Mouse (Mus musculus) mouse trophoblast stem cell (cell line): ENCODE measurements around the gene Myt1.
"Not testable (repeated sequence)": the region's sequence is repeated elsewhere in the genome, so short reads cannot be mapped to it uniquely, and the experiment has no call there.

Source experiments
- in situ Hi-C, 2 experiments: fragments of 300-500 bp; cut with MseI, MboI; formaldehyde crosslinking; loops; 2 replicates in 1 of 2; 3 replicates in 1 of 2; pipeline ENCODE4 v1.15.1; 2025

The Myt1 gene

DNA sequence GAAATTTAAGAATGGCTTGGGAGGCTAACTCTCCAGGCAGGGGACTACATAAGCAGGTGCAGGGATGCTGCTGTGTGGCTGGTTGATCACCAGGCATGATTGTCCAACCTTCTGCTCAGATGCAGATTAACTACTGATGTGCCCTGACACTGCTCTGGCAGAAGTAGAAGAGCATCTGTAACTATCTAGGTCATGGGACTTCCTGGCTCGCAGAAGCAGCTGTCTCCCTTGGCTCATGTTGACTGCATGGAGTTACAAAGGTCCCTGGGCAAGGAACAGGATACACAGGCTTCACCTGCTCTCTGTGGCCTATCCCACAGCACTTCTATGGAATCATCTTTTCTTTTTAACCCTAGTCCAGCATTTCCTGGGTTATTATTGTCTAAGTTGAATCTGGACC, 12.7 kb downstream of the Myt1 start:
- in situ Hi-C loops: no loop called here

DNA sequence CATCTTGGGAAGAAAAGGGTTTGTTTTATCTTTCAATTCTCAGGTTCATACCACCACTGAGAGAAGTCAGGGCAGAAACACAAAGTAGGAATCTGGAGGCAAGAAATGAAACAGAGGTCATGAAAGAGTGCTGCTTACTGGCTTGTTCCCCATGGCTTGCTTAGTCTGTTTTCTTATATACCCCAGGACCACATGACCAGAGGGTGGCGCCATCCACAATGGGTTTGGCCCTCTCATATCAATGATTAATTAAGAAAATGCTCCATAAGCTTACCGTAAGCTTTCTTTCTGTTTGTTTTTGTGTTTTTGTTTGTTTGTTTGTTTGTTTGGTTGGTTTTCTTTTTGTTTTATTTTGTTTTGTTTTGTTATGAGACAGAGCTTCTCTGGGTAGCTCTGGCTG, 14.6 kb downstream of the Myt1 start:
- in situ Hi-C loops: no loop called here

DNA sequence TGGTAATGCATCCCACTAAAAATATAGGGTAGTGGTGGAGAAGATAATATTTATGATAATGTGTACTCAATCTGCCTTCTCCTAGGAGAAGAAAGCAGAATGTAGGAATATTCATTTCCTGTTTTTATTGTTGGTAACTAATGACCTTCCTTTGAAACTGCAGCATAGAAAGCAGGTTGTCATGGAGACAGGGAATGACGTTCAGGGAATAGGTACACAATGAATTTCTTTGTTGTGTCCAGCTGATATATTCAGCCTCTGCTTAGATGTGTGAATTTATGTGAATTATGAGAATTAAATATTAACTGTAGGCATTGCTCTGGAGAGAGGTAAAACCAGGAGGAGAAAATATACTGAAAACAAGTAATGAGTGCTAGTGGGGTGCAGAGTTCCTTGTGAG, 18.3 kb downstream of the Myt1 start:
- in situ Hi-C loops: no loop called here

DNA sequence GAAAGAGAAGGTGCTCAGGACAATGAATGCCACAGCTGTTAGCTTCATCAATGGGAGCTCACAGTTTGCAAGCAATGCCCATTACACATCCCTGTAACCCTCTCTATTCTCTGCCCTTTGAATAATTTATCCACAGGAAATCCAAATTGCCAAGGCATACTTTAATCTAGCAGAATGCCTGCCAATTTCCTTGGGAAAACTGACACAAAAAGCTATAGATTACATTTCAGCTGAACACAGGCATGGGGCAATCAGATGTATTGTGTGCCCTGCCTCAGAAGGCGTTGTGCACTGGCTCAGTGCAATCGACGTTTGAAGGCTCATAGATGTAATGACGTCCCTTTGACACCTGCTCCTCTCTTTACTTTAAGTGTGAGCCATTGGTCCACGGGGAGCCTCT, 24.7 kb downstream of the Myt1 start:
- in situ Hi-C loops: no loop called here

DNA sequence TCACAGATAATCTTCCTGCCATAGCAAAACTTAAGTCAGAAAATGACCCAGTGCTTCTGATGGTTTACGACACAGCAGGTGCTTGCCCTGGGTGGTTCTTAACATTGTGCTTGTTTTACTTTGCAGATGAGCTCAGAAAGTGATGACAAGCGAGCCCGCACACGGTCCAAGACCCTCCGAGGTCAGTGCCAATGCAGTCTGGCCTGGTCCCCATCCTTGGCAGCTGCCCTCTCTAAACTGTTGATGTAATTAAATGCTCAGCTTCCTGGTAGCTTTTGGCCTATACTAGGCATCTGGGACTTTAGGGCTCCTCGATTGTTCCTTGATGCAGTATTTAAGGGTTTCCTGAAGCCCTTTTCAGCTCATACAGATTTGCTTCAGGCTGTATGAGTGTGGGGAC, 26.3 kb downstream of the Myt1 start:
- in situ Hi-C loops: no loop called here

DNA sequence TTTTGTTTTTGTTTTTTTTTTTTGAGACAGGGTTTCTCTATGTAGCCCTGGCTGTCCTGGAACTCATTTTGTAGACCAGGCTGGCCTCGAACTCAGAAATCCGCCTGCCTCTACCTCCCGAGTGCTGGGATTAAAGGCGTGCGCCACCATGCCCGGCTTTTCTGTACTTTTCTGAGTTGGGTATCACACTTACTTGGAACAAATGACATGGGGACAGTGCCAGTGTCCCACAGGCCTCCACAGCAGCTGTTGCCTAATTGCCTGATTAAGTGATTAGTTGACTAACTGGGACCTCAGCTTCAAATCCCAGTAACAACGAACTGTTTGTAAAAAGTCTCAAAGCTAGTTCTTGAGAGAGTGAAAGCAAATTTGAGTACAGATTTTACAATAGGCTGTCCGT, 30.1 kb downstream of the Myt1 start:
- in situ Hi-C loops: not testable (repeated sequence)

DNA sequence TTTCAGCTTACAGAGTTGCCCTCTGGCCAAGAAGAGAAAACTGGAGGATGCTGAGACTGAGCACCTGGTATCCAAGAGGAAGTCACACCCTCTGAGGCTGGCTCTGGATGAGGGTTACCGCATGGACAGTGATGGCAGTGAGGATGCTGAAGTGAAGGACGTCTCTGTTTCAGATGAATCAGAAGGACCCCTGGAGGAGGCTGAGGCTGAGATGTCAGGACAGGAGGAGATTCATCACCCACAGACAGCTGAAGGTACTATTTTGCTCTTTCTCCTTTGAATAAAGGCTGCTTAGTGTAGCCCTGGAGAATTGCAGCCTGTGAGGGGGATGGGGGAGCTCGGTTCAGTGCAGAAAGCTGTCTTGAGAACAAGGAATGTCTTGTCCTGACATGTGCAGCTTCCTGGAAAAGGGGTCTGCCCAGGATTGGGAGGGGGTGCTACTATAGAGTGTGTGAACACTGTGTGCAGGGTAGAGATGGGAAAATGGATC, 32.6 kb downstream of the Myt1 start:
- in situ Hi-C loops: no loop called here

DNA sequence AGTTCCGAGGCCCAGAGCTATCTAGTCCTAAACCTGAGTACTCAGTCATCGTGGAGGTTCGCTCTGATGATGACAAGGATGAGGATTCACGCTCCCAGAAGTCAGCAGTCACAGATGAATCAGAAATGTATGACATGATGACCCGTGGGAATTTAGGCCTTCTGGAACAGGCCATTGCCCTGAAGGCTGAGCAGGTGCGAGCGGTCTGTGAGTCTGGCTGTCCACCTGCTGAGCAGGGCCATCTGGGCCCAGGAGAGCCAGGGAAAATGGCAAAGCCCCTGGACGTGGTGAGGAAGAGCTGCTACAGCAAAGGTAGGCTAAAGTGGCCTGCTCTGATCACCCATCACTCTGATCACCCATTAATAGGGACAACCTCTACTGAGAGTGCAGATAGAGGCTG, 34.5 kb downstream of the Myt1 start:
- in situ Hi-C loops: no loop called here

DNA sequence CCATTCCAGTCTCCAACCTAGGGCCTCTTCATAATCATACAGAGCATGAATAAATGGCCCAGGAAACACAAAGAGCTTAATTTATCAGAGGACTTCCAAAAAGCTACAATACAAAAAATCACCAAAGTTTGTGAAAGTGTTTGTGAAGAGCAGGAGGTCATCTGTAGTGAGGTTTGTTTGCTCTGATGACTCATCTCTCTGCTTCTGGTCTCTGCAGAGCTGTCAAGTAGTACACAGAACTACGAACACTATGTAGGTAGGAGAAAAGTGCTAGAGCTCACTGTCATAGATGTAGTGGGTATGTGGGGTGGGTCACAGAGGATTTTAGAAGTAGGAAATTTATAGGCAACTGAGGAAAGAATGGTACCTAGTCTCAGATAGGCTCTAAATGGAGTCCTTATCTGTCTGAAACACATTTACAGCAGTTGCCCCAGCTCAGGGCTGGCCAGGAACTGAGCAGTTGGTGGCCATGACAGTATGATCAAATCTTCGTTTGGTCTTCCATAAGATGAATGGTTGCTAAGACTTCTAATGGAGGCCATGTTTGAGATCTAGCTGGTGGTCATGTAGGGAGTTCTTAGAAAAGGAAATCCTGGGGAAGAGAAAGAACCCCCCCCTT, 66.0 kb downstream of the Myt1 start:
- in situ Hi-C loops: no loop called here

DNA sequence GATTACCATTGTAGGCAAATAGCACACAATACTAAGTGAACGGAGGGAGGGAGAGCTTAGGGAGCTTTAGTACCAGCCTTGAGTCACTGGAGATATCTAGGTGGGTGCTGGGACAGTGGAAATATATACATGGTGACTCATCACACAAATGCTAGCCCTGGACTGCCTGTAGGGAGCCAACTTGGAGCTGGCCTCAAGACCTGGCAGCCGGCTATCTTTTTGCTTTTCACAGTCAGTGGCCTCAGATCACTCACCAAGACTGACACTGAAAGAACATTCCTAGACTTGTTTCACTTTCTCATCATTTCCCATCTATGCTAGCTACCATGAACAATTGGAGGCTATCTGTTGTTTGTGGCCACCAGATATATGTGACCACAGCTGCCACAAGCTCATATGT, 69.6 kb downstream of the Myt1 start:
- in situ Hi-C loops: no loop called here

DNA sequence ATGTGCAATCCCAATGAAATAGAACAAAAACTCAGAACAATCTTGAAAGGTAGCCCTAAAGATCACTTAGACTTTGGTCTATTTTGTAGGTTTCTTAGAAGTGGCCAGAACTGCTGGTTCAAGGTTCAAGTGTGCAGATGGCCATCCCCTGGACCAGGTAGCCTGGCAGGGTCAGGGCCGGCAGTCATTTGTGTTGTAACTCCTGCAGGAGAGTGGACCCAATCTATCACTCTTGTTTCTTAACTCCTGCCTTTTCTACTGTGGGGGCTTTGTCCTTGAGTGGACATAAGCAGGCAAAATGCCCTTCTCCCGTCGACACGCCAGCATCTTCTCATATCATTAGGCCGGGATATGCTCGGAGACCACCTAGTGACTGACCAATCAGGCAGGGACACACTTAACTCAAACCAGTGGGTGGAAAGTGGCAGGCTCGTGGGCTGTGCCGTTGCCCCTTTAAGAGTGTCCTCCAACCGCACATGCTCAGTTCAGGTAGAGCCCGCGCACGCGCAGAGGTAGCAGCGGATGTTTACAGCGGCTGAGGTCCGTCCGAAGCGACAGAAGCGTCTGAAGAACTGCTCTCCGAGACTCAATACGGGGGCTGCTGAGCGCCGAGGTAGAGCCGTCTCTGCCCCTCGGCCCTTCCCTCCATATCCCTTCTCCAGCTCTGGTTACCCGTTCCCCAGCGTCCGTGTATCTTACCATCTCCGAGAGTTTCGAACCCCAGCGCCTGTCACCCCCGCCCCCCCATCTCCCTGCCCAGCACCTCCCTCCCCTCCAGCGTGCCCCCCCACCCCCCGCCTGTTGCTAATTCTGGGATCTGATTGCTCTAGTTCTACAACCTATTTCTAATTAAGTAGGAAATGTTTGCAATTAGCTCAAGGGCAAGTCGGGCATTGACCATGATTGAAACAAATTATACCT, 74.5 kb downstream of the Myt1 start, which contains the start of gene Pcmtd2:
Gene Pcmtd2 (plus strand): TSS at position 483 of the 921 bp plus-strand sequence.
- in situ Hi-C loops: no loop called here

DNA sequence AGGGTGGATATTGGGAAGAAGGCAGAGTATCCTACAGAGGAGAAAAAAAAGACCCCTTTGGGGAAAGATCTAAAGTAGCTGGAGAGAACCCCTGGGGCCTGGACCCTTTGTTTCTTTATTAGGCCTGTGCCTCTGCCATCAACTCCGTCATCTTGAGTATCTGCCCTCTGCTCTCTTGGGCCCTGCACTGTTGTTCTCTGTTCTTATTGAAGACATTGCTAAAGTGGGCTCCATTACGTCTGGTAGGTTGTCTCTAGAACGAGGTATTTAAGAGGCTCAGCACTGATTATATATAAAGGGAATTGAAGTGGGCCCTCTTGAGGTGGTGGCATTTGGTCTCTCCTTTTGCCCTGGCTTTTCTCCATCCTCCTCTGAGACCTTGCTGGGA, 75.2 kb downstream of the Myt1 start:
- in situ Hi-C loops: no loop called here

DNA sequence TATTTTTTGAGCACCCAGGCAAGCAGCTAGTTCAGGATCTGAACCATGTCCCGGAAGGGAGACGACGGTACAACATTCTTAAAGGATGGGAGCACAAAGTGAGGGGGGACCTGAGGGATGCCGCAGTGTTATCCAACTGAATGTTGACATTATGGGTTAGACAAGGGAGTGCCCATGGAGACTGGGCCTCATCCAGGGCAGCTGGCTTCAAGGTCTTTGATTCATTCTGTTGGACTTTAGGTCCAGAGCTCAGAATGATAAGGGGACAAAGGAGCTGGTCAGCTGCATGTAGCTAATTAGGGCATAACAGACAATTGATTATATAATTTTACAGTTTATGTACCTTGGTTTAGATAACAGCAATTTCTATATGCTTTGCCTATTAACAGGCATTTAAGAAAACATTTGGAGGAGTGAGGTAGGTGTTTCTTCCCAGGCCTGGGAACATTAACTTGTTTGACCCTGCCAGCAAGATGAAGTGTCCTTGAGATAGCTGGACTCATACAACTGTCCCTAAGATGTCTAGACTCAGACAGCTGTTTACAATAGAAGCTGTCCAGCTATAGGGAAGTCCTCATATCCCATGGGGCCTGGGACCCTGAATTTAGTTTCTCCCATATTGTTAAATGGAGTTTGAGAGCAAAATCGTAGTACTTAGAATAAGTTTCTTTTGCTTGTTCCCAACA, 82.7 kb downstream of the Myt1 start:
- in situ Hi-C loops: no loop called here

DNA sequence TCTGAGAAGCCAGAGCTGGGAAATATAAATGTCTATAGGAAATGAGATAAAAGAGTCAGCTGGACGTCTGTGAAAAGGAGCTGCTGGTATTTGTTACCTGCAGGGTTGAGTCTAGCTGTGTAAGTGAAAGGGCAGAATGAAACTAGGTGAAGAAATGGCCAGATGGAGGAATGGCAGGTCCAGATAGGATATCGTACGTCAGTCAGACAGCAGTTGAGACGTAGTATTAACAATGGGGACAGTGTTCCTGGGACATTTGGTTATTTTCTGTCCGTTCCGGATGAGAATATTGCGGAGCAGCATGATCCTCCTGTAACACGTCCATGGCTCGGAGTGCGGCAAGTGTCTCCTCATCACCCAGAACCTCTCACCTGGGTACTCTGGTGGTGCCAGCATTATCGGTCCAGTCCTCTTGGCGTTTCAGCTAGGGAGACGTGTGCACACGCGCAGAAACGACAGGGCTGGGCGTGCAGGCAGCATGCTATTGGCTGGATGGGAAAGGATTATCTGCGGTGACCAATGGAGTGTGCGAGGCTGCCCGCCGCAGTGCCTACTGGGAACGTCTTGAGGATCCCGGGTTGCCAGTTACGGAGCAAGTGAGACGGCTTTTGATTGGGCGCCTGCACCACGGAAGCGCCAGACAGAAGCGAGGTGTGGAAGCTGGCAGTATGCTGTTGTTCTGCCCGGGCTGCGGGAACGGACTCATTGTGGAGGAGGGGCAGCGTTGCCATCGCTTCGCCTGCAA, 100.8 kb downstream of the Myt1 start, which contains the start of gene Polr3k:
Gene Polr3k (plus strand): TSS at position 547 of the 745 bp plus-strand sequence.
- in situ Hi-C loops: loop anchor here (10.0 kb wide), 2 partner anchors 139 to 149 kb away; partner anchors contain the start of gene Oprl1 (in 1 of the 2)

DNA sequence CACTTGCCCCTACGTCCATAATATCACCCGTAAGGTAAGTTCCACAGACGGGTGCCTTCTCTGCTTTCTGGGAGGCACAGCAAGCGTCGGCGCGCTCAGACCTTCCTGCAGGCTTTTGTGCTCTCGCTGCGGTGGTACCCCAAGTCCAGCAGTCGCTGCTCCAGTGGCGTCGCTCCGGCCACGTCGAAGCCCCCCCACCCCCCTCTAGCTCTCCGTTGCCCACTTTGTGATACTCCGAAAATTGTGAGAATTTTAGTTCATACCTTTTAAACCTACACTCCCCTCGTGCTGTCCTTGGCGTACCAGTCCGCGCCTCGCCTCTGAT, 101.4 kb downstream of the Myt1 start:
- in situ Hi-C loops: loop anchor here (10.0 kb wide), 2 partner anchors 140 to 150 kb away; partner anchors contain the start of gene Oprl1 (in 1 of the 2)

DNA sequence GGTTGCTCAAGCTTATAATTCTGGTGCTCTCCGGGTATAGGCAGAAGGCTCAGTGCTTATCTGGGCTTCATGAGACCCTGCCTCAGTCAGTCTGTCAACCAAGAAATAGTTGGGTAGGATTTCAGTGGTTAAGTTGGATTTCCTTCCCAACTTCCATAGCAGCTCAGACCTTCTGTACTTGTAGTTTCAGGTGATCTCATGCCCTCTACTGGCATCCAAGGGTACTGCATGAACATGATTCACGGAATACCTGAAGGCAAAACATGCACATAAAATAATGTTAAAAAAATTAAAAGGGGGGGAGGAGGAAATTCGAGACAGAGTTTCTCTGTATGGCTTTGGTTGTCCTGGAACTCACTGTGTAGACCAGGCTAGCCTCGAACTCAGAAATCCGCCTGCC, 103.8 kb downstream of the Myt1 start:
- in situ Hi-C loops: loop anchor here (10.0 kb wide), 2 partner anchors 142 to 152 kb away; partner anchors contain the start of gene Oprl1 (in 1 of the 2)

DNA sequence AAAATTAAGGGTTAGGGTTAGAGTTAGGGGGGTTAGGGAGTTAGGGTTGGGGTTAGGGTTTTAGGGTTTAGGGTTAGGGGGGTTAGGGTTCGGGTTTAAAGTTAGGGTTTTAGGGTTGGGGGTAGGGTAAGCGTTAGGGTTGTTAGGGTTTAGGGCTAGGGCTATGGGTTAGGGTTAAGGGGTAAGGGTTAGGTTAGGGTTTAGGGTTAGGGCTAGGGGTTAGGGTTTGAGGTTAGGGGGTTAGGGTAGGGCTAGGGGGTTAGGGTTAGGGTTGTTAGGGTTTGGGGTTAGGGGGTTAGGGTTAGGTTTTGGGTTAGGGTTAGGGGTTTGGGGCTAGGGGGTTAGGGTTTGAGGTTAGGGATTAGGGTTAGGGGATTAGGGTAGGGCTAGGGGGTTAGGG, 107.9 kb downstream of the Myt1 start:
- in situ Hi-C loops: no loop called here
